ENCODE assay signal across 7 mouse cellular contexts in the genomic region with DNA sequence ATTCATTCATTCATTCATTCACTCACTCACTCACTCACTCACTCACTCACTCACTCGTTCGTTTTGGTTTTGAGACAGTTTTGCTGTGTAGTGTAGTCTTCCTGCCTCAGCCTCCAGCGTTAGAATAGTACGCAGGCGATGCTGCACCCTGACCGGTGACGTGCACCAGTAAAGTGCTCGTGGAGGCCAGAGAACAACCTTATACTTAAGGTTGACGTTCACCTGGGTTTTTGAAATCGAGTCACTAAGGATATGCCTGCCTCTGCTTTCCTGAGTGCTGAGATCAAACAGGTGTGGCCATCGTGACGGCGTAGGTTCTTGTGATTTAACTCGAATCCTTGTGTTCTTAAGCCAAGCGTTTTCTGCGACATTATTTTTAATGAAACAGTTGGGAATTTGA. TPM values are rescaled to one million over a fixed set of nuclear protein-coding genes. Genes with fewer than 3 reads are reported as not detected.
DNase-seq lines count a peak whose midpoint lies in the region; ATAC-seq and TF ChIP-seq lines count a peak whose summit lies in the region.

No protein-coding gene starts in this region.

- H3K9me3 ChIP-seq in hindbrain, embryonic 12.5 days (replicated peaks): no peaks in the 10 kb centered on the region
- H3K9me3 ChIP-seq in liver, embryonic 15.5 days (replicated peaks): no peaks in the 10 kb centered on the region

- no peak for TF ChIP-seq POLR2A in olfactory bulb, adult 2 months (IDR thresholded peaks at IDR 0.05; ENCODE audit: insufficient read depth, low read depth, low read length)

- H3K9ac ChIP-seq in hindbrain, embryonic 12.5 days: peak overlapping the region; percentile 87
- H3K9ac ChIP-seq in liver, embryonic 15.5 days: peak overlapping the region; percentile 93

- H3K4me2 ChIP-seq in hindbrain, embryonic 12.5 days (replicated peaks): peak overlapping the region; percentile 64
- peak overlapping the region; percentile 86 for H3K4me2 ChIP-seq in liver, embryonic 15.5 days

- peak overlapping the region; percentile 94 for H3K4me3 ChIP-seq in hindbrain, embryonic 12.5 days
- H3K4me3 ChIP-seq in liver, embryonic 15.5 days (replicated peaks): peak overlapping the region; percentile 94
- H3K4me3 ChIP-seq in olfactory bulb, adult 2 months (ENCODE audit: insufficient read depth, low read depth, low read length): peak overlapping the region; percentile 90

- 32% methylated on average over 16 of the region's 16 CpGs for WGBS in hindbrain, embryonic 12.5 days
- WGBS in liver, embryonic 15.5 days (ENCODE audit: insufficient replicate concordance): 17% methylated on average over 16 of the region's 16 CpGs
- 31% methylated on average over 16 of the region's 16 CpGs for WGBS in olfactory bulb, adult 2 months

- no peaks in the 10 kb centered on the region for H3K36me3 ChIP-seq in hindbrain, embryonic 12.5 days
- no peaks in the 10 kb centered on the region for H3K36me3 ChIP-seq in liver, embryonic 15.5 days (replicated peaks)

- H3K27me3 ChIP-seq in hindbrain, embryonic 12.5 days: no peaks in the 10 kb centered on the region
- no peaks in the 10 kb centered on the region for H3K27me3 ChIP-seq in liver, embryonic 15.5 days

- peaks cover 14% of the 10 kb centered on the region for H3K4me1 ChIP-seq in hindbrain, embryonic 12.5 days
- peaks cover 24% of the 10 kb centered on the region for H3K4me1 ChIP-seq in liver, embryonic 15.5 days (replicated peaks)
- H3K4me1 ChIP-seq in olfactory bulb, adult 2 months (ENCODE audit: control insufficient read depth, insufficient read depth, low read length): 0 out of 2 replicates have a peak, but pooled peaks cover 2% of the 10 kb centered on the region

- no peak overlapping the region for H3K27ac ChIP-seq in hindbrain, embryonic 12.5 days
- H3K27ac ChIP-seq in liver, embryonic 15.5 days (replicated peaks): peak overlapping the region; percentile 65
- no peak overlapping the region for H3K27ac ChIP-seq in olfactory bulb, adult 2 months (ENCODE audit: insufficient read depth, low read depth, low read length)

- ATAC-seq in common myeloid progenitor, adult 5-6 weeks (replicated peaks; ENCODE audit: low read depth, poor library complexity, severe bottlenecking): peak; percentile 12; the same call in 1 of the 2 replicates
- peak; percentile 47 for ATAC-seq in hindbrain, embryonic 12.5 days (ENCODE audit: low FRiP score)
- ATAC-seq in liver, embryonic 15.5 days (ENCODE audit: insufficient read depth): peak; percentile 17; the same call in 1 of the 2 replicates

- DNase-seq in right cerebral cortex, postnatal 4 days: peak; percentile 5
- DNase-seq in right cerebral cortex, postnatal 36 days (ENCODE audit: low spot score in 2 of 2): no peak
- DNase-seq in adipocyte (ENCODE audit: low spot score): no peak

- TF ChIP-seq CTCF in olfactory bulb, adult 2 months (IDR thresholded peaks at IDR 0.05; ENCODE audit: insufficient read depth, low read depth, low read length): no peak

RNA-seq across cellular contexts. Expression of a gene that starts 0.6 kb away (rescaled TPM):
- total RNA-seq in common myeloid progenitor, adult 5-6 weeks (2017): 9.1 and 13.8 TPM in 2 replicates
- polyA plus RNA-seq in hindbrain, embryonic 12.5 days (2016; fragmentation: Nextera tagmentation; extraction: Ambion mirVana): 30.2 and 30.3 TPM in 2 replicates
- polyA plus RNA-seq in liver, embryonic 15.5 days (2015; fragmentation: Nextera tagmentation; extraction: Ambion mirVana): 16.4 and 17.6 TPM in 2 replicates
- not detected in 2 replicates for polyA plus RNA-seq in olfactory bulb, adult 2 months (2012; ENCODE audit: insufficient read depth, insufficient read length, low replicate concordance, missing spikeins)

RNA-seq across cellular contexts. Expression of a gene that starts 56.1 kb away (rescaled TPM):
- total RNA-seq in common myeloid progenitor, adult 5-6 weeks (2017): 54.4 and 55.8 TPM in 2 replicates
- 52.2 and 53.0 TPM in 2 replicates for polyA plus RNA-seq in hindbrain, embryonic 12.5 days (2016; fragmentation: Nextera tagmentation; extraction: Ambion mirVana)
- polyA plus RNA-seq in liver, embryonic 15.5 days (2015; fragmentation: Nextera tagmentation; extraction: Ambion mirVana): 5.2 and 5.3 TPM in 2 replicates
- polyA plus RNA-seq in olfactory bulb, adult 2 months (2012; ENCODE audit: insufficient read depth, insufficient read length, low replicate concordance, missing spikeins): not detected in 2 replicates
